Mouse (Mus musculus) gastrocnemius, postnatal 25 days (tissue): ENCODE results near the gene Ms4a3. TPM values are rescaled to one million over a fixed set of nuclear protein-coding genes. Genes with fewer than 3 reads are reported as not detected.

ENCODE experiments used
- DNase-seq: peaks from one replicate; pipeline ENCODE4 v3.0.0; 2022
- long read RNA-seq, 2 experiments: library from polyadenylated mRNA; stranded (forward); transcript quantifications; one replicate each; pipeline ENCODE4 v2.0.0; 2021
- total RNA-seq, 2 experiments: library from RNA; stranded (reverse); gene quantifications; 1 replicate in 1 of 2; 2 replicates in 1 of 2; pipeline ENCODE4 v1.2.3; 2021

The Ms4a3 gene
- not detected for total RNA-seq
- long read RNA-seq, experiment 1: 0 reads
- long read RNA-seq, experiment 2: 0 reads

DNA sequence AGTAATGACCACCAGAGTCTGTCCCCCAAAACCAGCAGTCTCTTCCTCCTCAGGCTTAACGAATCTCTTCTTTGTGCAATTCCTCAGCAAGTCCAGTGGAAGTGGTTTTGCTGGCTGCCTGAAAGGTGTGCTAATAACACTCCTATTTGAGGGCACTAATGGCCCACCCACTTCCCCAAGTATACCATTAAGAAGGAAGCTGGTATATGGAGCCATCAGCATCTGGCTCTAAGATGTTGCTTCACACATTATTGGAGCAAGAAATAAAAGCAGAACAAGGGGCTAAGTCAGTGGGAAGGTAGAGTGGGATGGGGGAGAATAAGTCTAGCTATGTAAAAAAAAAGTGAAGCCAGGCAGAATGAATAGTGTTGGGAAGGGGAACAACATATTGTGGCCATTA is at the start of gene Ms4a3:
Ms4a3 (minus strand) TSS at position 120 of the 400 bp plus-strand sequence.
- no peak for DNase-seq

DNA sequence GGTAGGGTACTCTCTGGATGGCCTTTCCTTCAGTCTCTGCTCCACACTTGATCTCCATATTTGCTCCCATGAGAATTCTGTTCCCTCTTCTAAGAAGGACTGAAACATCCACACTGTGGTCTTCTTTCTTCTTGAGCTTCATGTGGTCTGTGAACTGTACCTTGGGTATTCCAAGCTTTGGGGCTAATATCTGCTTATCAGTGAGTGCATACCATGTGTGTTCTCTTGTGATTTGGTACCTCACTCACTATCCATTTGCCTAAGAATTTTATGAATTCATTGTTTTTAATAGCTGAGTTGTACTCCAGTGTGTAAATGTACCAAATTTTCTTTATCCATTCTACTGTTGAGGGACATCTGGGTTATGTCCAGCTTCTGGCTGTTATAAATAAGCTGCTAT is 20.9 kb upstream of the Ms4a3 start:
- no peak for DNase-seq

DNA sequence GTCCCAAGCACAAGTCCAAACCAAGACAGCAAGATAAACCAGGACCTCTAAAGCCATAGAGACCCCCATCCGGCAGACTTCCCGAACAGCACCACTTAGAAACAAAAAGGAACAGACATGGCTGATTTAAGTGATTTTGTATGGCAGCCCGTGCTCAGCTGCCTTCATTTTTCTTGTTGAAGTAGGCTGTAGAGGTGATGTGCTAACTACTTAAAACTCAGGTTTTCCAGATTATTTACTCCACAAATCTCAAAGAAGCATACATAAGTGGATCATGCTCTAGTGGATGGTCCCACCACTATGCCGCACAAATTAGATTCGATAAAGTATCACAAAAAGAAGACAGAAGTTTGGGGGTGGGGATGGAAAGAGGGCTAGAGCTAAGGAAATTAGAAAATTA is 19.8 kb upstream of the Ms4a3 start, which contains the start of gene Oosp2:
Oosp2 (minus strand) TSS at position 101 of the 400 bp plus-strand sequence.
- DNase-seq: no peak

DNA sequence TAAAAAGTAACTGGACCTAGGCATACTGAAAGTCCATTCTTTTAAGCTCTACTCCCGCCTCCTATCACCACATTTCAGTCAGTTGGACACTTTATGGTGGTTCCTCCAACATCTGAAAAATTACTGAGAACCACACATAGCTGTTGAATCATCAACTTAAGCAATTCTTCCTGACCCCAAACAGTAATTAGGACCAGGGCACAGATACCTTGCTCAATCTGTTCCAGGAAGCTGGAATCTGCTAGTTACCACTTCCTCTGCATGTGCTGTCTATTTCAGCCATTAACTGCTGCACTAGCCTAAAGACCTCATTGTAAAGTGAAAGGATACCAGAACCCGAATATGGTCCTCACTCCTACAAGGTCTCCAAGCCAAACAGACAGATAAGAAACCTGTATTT is 18.5 kb upstream of the Ms4a3 start:
- DNase-seq: no peak

DNA sequence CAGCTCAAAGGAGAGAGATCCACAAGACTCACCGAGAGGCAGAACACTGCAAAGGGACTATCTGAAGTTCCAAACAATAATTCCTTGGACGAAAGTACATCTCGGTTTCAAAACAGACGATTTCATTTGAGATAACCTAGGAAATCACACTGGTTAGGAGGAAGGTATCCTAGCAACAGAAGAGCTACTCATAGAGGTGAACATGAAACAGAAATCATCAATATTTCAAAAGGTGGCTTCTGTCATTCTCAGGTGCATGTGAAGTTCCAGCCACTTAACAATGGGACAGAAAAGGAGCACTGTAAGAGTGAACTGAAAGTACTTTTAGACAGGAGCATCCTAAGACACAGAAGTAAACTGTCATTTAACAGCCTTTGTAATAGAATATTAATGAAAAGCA is 8.9 kb upstream of the Ms4a3 start:
- no peak for DNase-seq

DNA sequence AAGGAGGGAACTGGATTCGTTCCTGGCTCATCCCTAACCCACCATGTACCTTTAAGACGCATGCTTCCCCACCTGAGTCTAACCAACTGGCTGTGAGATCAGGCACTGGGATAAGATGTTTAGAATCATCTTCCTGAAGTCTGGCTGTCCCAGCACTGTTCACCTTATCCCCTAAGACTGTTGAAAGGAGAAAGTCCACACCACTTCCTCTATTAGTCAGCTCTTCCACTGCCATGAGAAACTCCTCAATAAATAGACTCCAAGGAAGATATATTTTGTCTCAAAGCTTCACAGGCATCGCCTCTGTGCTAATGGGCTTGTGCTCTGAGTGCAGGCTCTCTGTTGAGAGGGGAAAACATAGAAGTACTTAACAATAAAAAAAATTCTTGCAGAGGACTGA is 5.5 kb upstream of the Ms4a3 start:
- DNase-seq: no peak

DNA sequence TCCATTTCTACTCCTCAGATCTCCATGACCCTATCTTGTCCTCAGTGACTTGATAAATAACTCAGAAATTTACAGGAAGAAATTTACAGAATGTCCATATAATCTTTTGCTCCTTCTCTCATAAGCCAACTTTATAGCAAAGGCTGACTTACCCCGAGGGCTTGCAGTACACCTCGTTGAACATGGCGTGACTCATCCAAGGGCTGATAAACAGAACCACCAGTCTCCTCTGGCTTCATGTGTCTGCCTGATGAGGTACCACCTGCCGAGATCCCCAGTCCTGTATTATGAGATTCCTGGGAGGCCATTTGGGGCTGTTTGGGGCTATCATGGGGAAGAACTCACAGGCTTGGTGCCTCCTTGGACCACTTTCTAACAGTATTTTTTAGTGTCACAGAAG is 1.6 kb downstream of the Ms4a3 start:
- DNase-seq: no peak

DNA sequence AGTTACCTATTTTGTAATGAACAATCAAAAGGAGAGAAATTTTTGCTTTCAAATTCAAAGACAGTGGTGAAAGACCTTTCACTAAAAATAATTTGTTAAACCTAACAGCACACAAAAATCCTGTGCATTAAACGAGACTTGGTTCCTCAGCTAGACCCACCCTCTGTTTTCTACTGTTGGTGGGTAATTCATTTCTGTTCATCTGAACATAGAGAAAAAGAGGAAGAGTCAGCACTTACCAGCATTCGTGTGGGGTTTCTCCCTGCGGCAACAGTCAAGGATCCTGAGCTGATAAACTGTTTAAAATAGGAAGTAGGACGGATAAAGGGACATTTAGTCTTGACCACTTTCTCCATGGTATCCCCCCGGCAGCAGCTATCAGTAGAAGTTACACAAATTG is 5.1 kb downstream of the Ms4a3 start:
- no peak for DNase-seq

DNA sequence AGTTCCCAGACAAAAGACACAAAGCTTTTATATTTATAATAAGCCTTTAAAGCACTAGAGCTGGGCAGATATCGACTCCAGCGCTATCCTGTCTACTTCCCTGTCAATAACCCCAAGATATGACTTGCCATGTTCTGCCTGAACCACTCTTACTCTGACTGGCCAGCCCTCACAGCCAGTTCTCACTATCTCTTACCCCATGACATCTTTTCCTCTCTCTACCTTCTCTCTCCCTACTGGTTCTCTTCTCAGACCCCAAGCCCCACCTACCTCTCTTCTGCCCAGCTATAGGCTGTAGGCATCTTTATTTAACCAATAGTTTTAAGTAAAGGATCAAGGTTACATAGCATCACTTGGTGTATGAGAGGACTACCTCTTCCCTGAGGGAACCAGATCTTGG is 6.3 kb downstream of the Ms4a3 start:
- no peak for DNase-seq

DNA sequence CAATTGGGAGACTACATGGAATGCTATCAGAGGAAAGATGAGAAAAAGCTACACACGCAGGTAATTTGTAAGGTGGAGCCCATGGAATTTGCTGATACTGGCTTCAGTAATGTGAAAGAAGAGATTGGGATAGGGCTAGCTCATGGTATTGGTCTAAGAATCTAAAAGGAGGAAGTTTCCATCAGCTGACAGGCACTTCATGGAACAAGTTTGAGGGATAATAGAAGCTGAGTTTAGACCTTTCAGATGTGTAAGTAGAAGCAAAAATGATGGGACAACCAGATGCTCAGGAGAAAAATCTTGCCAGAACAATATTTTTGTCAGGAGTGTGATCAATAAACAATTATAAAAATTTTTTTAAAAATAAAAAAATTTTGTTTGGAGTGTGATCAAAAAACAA is 6.9 kb downstream of the Ms4a3 start:
- no peak for DNase-seq

DNA sequence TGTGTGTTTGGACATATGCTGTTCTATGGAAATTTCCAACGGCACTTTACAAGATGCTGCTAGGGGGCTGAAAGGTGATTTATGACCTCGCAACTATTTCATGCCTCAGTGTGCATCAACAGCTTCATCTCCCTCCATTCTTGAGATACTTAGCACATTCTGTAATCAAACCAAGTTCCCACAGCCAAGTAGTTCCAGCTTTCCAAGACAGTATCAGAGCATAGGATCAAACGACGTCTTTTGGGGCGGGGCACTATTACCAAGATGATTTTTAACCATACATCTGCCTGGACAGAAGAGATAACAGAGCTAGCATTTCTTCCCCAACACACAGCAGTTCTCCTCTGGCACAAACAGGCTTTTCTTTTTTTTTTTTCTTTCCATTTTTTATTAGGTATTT is 15.4 kb downstream of the Ms4a3 start:
- DNase-seq: no peak

DNA sequence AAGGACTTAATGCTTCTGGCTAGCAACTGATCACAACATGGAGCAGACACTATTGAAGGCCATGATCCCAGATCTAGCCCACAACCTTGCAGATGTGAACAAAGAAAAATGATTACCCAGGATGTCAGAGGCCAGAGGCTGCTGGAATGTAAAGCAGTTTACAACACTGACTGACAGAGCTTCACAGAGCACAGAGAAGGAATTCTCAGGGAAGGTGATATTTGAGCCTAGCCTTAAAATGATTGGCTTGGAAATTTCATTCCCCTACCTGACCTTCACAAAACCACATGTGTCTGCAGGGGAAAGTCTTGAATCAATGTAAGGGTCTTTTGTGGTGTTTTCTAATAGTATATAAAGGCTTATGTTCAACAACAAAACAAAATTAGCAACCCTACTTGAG is 15.9 kb downstream of the Ms4a3 start:
- no peak for DNase-seq

DNA sequence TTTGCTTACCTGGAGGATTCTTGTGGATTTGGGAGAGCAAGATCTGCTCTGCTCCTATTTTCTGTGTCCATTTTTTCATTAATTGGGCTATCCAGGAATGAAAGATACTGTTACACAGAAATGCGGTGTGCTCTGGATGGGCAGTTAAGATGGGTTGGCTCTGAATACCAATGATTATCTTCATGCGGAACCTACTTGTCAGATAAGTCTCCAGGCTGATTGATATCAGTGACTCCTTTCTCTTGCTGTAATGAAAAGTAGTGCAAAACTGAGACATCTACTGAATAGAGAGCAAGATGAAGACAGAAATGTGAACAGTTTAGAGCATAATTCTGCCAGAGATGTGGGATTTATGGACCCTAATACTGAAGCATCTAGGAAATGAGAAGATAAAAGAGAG is 17.1 kb downstream of the Ms4a3 start, which contains the start of gene Ms4a2:
Ms4a2 (minus strand) TSS at position 169 of the 400 bp plus-strand sequence.
- DNase-seq: no peak

DNA sequence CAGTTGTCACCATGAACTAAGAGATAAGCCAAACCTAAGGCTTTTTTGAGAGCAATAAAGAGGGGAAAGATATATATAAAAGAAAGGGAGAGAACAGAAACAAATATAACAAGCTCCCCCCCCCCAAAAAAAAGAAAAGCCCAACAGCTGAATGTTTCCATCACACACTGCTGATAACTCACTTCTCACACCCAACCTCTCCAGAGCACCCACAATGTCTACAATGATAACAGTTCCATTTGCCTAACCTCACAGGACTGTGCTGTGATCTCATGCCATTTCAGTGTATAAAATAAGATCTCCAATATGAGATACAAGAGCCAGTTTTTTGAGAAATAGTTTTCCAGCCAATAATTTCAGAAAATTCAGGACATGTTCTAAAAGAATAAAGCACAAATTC is 22.7 kb downstream of the Ms4a3 start:
- no peak for DNase-seq

DNA sequence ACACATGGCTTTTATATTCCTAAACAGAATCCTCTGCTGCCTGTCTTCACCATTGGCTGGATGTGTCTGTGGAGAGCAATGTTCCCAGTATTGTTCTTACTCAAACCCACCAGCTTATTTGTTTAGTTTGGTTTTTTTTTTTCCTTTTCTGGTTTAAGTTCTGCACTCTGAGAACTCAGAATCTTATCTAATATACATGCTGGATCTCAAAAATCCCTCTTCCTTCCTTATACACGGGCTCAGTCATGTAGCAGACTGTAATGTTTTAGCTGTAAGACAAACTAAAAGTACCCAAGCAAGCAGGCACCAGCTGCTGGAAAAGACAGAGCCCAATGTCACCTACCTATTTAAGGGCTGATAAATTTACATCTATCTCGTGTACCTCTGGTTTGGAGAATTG is 25.8 kb downstream of the Ms4a3 start:
- no peak for DNase-seq

DNA sequence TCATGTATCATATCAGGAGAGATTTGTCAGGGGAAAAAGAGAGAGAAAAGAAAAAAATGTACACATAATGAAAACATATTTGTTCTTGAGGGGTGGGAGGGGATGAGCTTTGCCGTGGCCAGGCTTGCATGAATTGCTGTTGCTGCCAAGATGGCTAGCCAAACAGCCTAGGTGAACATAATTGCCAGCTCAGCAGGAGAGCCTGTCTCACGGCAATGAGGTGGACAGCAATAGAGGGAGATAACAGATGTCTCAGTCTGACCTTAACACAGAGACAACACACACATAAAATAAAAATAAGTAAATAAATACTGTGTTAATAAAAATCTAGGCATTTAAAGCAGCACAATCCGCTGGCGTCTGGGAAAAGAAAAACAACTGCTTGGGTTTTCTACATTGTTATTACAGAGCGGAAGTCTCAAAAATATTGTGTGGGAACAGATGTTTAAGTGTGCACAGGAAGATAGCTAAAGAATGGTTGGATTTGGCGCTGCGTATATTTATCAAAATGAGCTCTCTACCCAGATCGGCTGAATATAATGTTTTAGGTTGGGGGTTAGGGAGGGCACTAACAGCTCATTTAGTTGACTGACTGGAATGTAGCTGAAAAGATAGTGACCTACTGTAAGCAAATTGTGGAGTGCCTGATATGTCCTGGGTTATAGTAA is 26.7 kb downstream of the Ms4a3 start:
- no peak for DNase-seq

DNA sequence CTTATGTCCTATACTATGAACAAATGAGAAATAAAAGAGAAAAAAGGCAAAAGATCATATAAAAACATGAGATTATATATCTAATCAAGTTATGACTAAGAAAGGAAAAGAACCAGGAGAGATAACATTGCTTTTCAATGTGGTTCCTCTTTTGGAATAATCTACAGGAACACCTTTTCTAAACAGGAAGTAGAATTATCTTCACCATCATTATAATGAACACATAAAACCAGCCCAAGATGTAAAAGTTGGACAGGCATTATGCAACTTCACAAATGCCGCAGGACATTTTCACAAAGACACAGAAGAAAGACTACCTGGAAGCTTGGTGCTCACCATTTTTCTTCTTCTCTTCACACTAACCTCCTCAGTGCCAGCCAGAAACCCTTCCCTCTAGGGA is 27.6 kb downstream of the Ms4a3 start:
- DNase-seq: no peak

DNA sequence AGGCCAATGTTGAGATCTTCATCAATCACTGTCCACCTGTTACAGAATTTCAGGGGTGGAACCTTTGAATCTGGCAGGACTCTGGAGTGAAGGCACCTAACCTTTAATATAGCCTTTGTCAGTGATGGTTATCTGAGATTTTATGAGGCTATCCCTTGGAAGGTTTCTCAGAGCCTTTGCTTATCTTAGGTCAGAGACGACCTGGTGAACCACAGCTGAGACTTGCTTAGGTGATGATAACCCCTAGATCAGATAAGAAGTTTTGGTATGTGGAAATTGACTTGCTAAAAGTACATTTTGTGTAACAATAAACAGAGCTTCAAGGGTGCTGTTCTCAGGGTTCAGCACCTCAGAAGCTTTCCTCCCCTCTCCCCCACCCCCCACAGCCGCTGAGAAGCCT is 28.4 kb downstream of the Ms4a3 start:
- no peak for DNase-seq

DNA sequence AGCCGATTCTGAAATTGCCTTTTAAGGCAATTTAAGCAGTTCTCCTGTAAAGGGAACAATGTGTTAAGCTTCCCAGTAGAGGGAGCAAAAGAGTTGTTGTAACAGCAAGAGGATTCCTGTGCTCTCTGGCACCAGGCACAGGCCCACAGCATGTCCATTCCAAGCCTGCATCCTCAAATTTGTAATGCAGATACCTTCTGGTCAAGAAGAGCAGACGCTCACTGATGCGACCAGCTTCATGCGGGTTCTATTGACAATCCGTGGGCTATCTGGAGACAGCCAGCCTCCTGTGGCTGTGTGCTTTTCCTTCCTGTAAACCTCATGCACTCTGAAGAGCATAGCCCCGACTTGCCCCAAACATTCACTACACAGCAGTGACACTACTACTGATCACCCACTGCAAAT is 29.1 kb downstream of the Ms4a3 start:
- DNase-seq: no peak

DNA sequence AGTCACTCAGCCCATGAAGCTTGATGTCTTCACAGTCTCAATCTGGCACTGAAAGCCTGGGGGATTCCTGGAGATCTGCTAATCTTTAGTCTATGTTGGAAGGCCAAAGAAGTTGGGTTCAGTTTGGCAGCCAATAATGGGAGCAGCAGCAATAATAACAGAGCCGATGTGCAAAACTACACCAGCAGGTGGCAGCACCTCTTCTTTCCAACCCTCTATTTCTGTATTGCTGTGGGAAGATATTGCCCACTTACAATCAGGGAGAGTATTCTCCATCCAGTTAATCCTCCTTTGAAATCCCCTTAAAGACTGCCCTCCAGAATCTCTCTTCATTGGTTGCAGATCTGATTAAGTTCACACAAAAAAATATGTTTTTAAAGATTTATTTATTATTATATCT is 32.5 kb downstream of the Ms4a3 start:
- DNase-seq: no peak

DNA sequence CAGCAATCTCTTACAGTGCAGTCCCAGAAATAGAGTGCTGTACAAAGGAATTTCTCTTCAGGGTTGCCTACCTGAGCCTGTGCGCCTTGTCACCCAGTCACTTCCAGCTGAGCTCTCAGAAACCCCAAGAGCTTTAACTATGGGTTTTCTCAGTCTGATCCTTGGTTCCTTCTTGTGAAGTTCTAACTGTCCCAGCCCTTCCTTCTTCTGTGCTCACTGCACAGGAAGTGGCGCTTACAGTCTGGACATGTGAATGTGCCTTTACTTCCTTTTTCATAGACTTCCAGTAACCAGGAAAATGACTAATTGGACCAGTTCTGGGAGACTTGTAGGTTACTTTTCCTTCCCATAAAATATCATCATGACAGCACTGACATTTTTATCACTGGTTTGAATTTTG is 36.0 kb downstream of the Ms4a3 start, which contains the start of gene Ms4a6d:
Ms4a6d (minus strand) TSS at position 247 of the 400 bp plus-strand sequence.
- no peak for DNase-seq

DNA sequence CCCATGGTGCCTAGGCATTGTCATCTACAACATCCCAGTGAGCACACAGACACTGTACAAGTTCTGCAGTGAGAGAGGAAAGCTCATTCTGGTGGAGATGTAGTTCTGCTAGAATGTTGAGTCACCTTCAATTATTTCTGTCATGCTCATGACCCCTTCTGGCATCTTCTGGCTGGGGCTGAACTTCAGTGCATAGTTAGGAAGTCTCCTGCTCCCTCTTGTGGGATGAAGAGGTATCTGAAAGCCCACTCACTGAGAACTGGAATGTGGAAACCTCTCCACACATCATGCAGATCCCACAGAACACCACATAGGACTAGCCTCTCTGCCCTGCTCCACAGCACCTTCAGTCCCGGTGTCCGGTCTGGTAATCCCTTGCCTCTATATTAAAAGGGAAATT is 38.6 kb downstream of the Ms4a3 start:
- no peak for DNase-seq

DNA sequence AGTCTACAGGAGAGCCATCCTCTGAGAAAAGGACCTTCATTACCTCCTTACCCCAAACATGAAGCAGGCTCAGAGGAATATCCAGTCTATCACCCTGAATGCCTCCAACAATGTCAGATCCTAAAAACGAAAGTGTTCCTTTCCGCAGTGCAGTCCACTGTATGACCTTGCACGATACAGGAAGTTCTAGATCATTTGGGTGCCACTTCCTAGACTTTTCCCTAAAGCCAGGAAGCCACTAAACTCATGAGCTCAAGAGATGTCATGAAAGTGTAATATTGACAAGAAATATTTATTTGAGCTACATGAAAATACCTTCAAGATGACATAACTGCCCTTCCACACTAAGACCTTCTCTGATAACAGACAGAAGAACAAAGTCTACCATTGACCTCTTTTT is 39.3 kb downstream of the Ms4a3 start:
- no peak for DNase-seq

DNA sequence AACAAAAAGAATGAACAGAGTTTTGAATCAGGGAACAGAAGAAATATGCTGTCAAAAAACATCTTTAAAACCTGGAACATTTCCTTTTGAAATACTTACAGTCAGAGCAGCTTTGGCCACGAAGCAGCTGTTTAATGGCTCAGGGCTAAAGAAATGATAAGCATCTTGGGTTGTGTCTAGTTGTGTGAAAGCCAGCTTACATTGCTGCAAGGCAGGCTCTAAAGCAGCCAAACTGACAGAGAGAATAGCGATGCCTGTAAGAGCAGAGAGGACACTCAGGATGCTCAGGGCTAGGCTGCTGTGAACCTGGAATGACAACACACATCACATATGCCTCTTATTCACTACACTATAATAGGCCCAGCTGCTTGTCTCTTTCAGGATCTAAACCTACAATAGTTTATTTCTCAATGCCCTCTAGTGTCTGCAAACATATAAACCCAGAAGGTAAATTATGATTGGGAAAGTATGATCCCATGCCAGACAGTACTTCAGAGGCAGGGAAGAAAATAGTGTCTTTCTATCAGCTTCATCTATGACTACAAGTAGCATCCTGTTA is 50.7 kb downstream of the Ms4a3 start:
- DNase-seq: no peak
